Mouse (Mus musculus) ovary, postnatal 36 days (tissue): ENCODE measurements at regions not wholly inside any gene's neighbourhood (a gene's known extent, or its start where the extent isn't known, plus 50 kb on each side); places are given as distances from the start of the nearest gene placed in this dataset.

Experiments
- DNase-seq: peaks from one replicate; pipeline ENCODE4 v3.0.0; 2022; ENCODE audit warnings: low spot score, mixed read lengths

DNA sequence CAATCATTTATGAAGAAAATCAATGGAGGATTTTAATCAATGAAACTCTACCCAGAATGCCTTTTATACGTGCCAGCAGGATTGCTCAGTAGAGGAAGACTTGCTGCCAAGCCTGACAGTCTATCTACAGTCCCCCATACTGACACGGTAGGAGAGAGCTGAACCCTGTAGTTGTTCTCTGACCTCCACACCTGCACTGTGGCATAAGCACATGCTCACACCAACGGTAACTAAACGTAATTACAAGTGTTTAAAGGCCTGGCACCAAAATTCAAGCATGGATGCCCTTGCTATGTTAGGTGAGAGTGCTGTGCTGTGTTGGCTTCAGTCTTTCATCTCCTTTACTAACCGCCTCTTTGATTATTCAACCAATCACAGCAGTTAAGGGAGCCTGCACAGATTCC, 190.8 kb downstream of the Pfkfb3 start:
- no peak for DNase-seq

DNA sequence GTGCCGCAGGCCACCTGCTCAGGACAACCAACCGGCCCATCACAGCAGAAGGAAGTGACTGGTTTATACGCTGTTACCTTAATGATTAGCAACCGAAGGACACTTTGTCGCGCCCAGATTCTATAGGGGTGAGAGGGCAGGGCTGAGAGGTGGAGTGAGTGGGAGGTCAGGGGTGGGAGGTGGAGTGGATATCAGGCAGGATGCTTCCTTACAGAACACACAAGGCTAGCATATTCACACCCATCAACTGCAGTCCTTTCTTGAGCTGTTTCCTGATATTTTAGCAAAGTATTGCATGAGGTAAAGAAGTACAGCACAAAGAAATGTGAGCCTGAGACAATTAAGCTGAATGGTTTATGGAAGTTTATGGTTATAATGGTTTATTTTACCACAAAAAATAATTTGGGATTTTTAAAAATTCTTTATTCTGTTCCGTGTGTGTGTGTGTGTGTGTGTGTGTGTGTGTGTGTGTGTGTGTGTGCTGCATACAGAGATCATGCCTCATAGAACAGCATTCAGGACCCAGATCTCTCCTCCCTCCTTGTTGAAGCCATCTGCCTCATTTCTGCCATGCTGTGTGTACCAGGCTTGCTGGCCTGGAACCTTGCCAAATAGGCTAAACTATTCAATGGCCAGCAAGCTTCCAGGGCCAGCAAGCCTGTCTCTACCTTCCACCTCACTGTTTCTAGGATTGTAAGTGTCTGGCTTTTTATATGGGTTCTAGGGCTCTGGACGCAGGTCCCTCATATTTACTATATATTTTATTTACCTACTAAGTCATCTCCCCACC, 190.5 kb downstream of the Prkcq start:
- no peak for DNase-seq

GRCm38 (mm10) chr2:11359280-11359679, 187.4 kb downstream of the Prkcq start:
- no peak for DNase-seq

- DNase-seq, result no peak
Measured at GRCm38 (mm10) chr2:11356714-11357113, 184.8 kb downstream of the Prkcq start.

DNA sequence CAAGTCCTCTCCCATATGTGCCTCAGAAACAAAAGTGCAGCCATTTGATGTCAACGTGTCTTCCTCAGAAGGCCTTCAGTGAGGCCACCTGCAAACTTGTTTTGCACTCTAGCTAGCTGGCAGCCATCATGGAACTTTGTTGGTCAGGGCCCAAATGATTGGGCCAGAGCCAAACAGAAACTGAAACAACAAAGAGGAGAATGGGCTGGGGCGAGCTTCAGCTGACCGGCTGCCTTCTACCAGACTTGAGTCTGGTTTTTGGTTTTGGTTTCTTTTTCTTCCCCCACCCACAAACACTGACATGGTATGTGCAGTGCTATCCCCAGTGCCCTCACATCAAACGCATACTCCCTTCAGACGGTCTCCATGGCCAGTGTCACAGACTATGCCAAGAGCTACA, 183.7 kb downstream of the Prkcq start:
- no peak for DNase-seq
